Mouse (Mus musculus) hindbrain, embryonic 16.5 days (tissue): ENCODE measurements around the gene Grin2c. TPM values are rescaled to one million over a fixed set of nuclear protein-coding genes. Genes with fewer than 3 reads are reported as not detected.

Experiments
- ATAC-seq: fragments of 200-750 bp; cut with Nextera tagmentation; 2 replicates; pipeline ENCODE4 v1.8.0; 2017; ENCODE audit warnings: moderate TSS enrichment, moderate library complexity
- H3K27ac ChIP-seq: fragments of 300-500 bp; sonication (generic); 2 replicates; pipeline ENCODE4 v1.5.1; 2014; ENCODE audit warnings: low read depth, mild to moderate bottlenecking, control low read depth, low read length, moderate library complexity
- H3K27me3 ChIP-seq: fragments of 300-500 bp; sonication (generic); replicated peaks from 2 replicates; pipeline ENCODE4 v1.6.1; 2014; ENCODE audit warnings: low read length; ENCODE audit not compliant: control insufficient read depth, insufficient read depth
- H3K36me3 ChIP-seq: fragments of 300-500 bp; sonication (generic); 2 replicates; pipeline ENCODE4 v1.6.1; 2014; ENCODE audit warnings: mild to moderate bottlenecking, low read length, moderate library complexity, mixed read lengths; ENCODE audit not compliant: control insufficient read depth, insufficient read depth
- H3K4me1 ChIP-seq: fragments of 300-500 bp; sonication (generic); 2 replicates; pipeline ENCODE4 v1.6.1; 2014; ENCODE audit warnings: low read depth, low read length; ENCODE audit not compliant: control insufficient read depth, insufficient read depth
- H3K4me2 ChIP-seq: fragments of 300-500 bp; sonication (generic); 2 replicates; pipeline ENCODE4 v1.6.1; 2014; ENCODE audit warnings: mild to moderate bottlenecking, low read length, control low read depth, moderate library complexity
- H3K4me3 ChIP-seq: fragments of 300-500 bp; sonication (generic); 2 replicates; pipeline ENCODE4 v1.5.1; 2014; ENCODE audit warnings: mild to moderate bottlenecking, low read length, control low read depth, moderate library complexity
- H3K9ac ChIP-seq: fragments of 300-500 bp; sonication (generic); 2 replicates; pipeline ENCODE4 v1.6.1; 2014; ENCODE audit warnings: low read depth, mild to moderate bottlenecking, control low read depth, low read length, moderate library complexity
- H3K9me3 ChIP-seq: fragments of 300-500 bp; sonication (generic); 2 replicates; pipeline ENCODE4 v1.6.1; 2014; ENCODE audit warnings: mild to moderate bottlenecking, low read length, moderate library complexity; ENCODE audit not compliant: control insufficient read depth
- WGBS: fragments of 180-500 bp; shearing (Covaris S2); extraction: QIAGEN DNeasy Blood & Tissue Kit; methylation state at CpG from one replicate; pipeline ENCODE4 v1.1.7; 2014; 5-methylcytosine and 5-hydroxymethylcytosine counted together
- polyA plus RNA-seq: library from polyadenylated mRNA; unstranded; fragments of >200 nt; fragmentation: Nextera tagmentation; extraction: Ambion mirVana; gene quantifications from 2 replicates; pipeline ENCODE4 v1.2.1, GENCODE M21; 2015

Gene Grin2c
- polyA plus RNA-seq, 1 experiment from 2014 or later = 0.60 TPM

DNA sequence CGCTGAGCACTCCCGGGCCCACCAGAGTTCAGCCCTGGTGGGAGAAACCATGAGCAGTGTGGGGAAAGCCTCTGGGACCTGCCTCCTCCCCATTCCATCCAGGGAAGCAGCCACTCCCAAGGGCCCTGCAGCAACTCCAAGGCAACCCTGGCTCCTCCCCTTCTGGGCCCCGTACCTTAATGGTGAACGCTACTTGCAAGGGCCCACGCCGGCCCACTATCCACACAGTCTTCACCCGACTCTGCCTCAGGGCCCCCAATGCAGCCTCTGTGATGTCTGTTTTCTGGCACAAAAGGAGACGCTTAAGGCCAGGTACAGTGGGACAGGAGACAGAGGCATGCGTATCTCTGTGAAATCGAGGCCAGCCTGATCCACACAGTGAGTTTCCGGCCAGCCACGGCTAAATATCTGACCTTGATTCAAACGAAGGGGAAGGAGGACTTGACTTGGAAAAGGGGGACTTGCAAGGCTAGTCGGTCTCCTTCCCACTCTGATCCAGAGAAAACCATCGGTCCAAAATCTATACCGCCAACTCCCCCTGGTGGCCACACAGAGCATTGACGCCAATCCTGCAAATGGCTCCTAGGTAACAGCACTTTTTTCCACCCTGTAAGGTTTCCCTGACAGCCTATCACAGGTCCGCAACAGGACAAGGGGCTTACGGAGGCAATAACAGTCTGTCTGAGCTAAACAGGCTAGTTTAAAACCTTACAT is 3.3 kb upstream of the Grin2c start:
- no peak overlapping the region for H3K4me2 ChIP-seq
- peak; percentile 19; the same call in 1 of the 2 replicates for ATAC-seq
- 30% methylated on average over 19 of the region's 19 CpGs for WGBS
- no peak overlapping the region for H3K27ac ChIP-seq
- H3K9me3 ChIP-seq = no peaks in the 10 kb centered on the region
- H3K27me3 ChIP-seq = peaks cover 36% of the 10 kb centered on the region
- H3K36me3 ChIP-seq = peaks cover 9% of the 10 kb centered on the region
- no peak overlapping the region for H3K4me3 ChIP-seq
- H3K9ac ChIP-seq = no peak overlapping the region
- H3K4me1 ChIP-seq = peaks cover 17% of the 10 kb centered on the region

DNA sequence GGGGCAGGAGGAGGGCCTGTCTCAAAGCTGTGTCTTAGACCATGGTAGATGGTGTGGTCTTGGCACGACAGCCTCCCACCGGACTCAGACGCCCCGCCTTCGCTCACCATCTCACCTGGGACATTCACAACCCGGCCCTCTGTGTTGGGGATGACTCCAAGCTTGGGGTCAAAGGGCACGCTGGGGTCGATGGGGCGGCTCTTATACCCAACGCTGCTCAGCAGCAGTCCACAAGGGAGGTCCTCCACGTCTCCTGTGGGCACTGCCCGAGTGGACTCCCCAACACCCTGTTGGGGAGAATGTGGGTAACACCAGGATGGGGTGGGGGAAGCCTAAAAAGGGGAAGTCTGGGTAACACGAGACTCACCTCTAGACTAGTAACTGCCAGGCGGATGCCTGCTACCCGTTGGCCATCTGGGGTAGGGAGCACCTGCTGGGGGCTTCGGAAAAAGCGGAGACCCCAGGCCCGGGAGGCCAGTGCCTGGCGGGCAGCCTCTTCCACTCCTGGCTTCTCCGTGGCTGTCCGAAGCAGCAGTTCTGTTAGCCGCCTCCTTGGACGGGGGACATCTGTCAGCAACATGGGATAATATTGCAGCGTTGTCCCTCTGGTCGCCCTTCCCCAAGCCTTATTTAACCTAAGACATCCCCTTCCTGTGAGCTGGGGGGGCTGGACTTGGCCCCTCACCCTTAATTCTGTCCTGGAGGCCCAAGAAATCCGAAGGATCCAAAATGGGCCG is 2.5 kb upstream of the Grin2c start:
- Histone ChIP-seq H3K4me3 (no peak overlapping the region), H3K4me1 (peaks cover 18% of the 10 kb centered on the region), H3K27me3 (peaks cover 40% of the 10 kb centered on the region), H3K9me3 (no peaks in the 10 kb centered on the region), H3K36me3 (peaks cover 9% of the 10 kb centered on the region), H3K9ac (no peak overlapping the region), H3K27ac (no peak overlapping the region), H3K4me2 (no peak overlapping the region)
- ATAC-seq = no peak
- WGBS = 88% methylated on average over 27 of the region's 27 CpGs

- no peak for ATAC-seq
- peaks cover 9% of the 10 kb centered on the region for H3K36me3 ChIP-seq
- H3K27me3 ChIP-seq = peaks cover 48% of the 10 kb centered on the region
- no peak overlapping the region for H3K4me3 ChIP-seq
- peaks cover 18% of the 10 kb centered on the region for H3K4me1 ChIP-seq
- no peak overlapping the region for H3K27ac ChIP-seq
- 62% methylated on average over 11 of the region's 11 CpGs for WGBS
- H3K9me3 ChIP-seq = no peaks in the 10 kb centered on the region
- H3K9ac ChIP-seq = no peak overlapping the region
- no peak overlapping the region for H3K4me2 ChIP-seq
Measured at GRCm38 (mm10) chr11:115267958-115268357, 915 bp upstream of the Grin2c start.

GRCm38 (mm10) chr11:115266400-115266778 is 654 bp downstream of the Grin2c start:
- peaks cover 59% of the 10 kb centered on the region for H3K27me3 ChIP-seq
- H3K4me1 ChIP-seq = peaks cover 18% of the 10 kb centered on the region
- H3K36me3 ChIP-seq = peaks cover 9% of the 10 kb centered on the region
- H3K9me3 ChIP-seq = no peaks in the 10 kb centered on the region
- under 1% methylated on average over 21 of the region's 22 CpGs for WGBS
- H3K27ac ChIP-seq = no peak overlapping the region
- no peak overlapping the region for H3K9ac ChIP-seq
- peak overlapping the region; percentile 55 for H3K4me2 ChIP-seq
- no peak for ATAC-seq
- H3K4me3 ChIP-seq = peak overlapping the region; percentile 35

- Histone ChIP-seq H3K27ac (no peak overlapping the region), H3K27me3 (peaks cover 63% of the 10 kb centered on the region), H3K4me3 (peak overlapping the region; percentile 3; the same call in 1 of the 2 replicates), H3K9ac (no peak overlapping the region), H3K9me3 (no peaks in the 10 kb centered on the region), H3K4me1 (peaks cover 18% of the 10 kb centered on the region), H3K4me2 (no peak overlapping the region; the same call in 1 of the 2 replicates), H3K36me3 (peaks cover 9% of the 10 kb centered on the region)
- 6% methylated on average over 20 of the region's 20 CpGs for WGBS
- ATAC-seq = no peak
Measured at GRCm38 (mm10) chr11:115265771-115266399, 1.2 kb downstream of the Grin2c start.

- Histone ChIP-seq H3K4me2 (peak overlapping the region; percentile 54), H3K4me1 (peaks cover 18% of the 10 kb centered on the region), H3K27ac (no peak overlapping the region), H3K27me3 (peaks cover 70% of the 10 kb centered on the region), H3K9me3 (no peaks in the 10 kb centered on the region), H3K36me3 (peaks cover 9% of the 10 kb centered on the region), H3K4me3 (peak overlapping the region; percentile 19), H3K9ac (0 out of 2 replicates have a peak overlapping the region, but pooled peaks have one; percentile 14)
- ATAC-seq = no peak
- WGBS = 6% methylated on average over 37 of the region's 39 CpGs
Measured at GRCm38 (mm10) chr11:115264862-115265668, 2.0 kb downstream of the Grin2c start.

- Histone ChIP-seq H3K9me3 (no peaks in the 10 kb centered on the region), H3K4me2 (no peak overlapping the region), H3K4me1 (peaks cover 18% of the 10 kb centered on the region), H3K27ac (no peak overlapping the region), H3K27me3 (peaks cover 70% of the 10 kb centered on the region), H3K4me3 (no peak overlapping the region), H3K9ac (no peak overlapping the region), H3K36me3 (peaks cover 9% of the 10 kb centered on the region)
- no peak for ATAC-seq
- WGBS = 73% methylated on average over 7 of the region's 7 CpGs
Measured at GRCm38 (mm10) chr11:115264136-115264861, 2.7 kb downstream of the Grin2c start.

GRCm38 (mm10) chr11:115262954-115263353 is 4.1 kb downstream of the Grin2c start:
- Histone ChIP-seq H3K27ac (no peak overlapping the region), H3K4me1 (peaks cover 18% of the 10 kb centered on the region), H3K9ac (no peak overlapping the region), H3K9me3 (no peaks in the 10 kb centered on the region), H3K27me3 (peaks cover 64% of the 10 kb centered on the region), H3K4me2 (no peak overlapping the region), H3K4me3 (no peak overlapping the region), H3K36me3 (no peaks in the 10 kb centered on the region)
- no peak for ATAC-seq
- 73% methylated on average over 11 of the region's 11 CpGs for WGBS
